Mouse (Mus musculus) lung, adult 18-20 months (tissue): ENCODE results near the gene Spats2.
"Not testable (repeated sequence)": the region's sequence is repeated elsewhere in the genome, so short reads cannot be mapped to it uniquely, and the experiment has no call there.

Source experiments
- DNase-seq, 2 experiments: peaks; one replicate each; pipeline ENCODE4 v3.0.0; 2022; ENCODE audit warnings: mixed read lengths in 2 of 2

The Spats2 gene

GRCm38 (mm10) chr15:99151324-99151723 is 25.6 kb downstream of the Spats2 start:
- DNase-seq, result no peak

- no peak for DNase-seq
Measured at GRCm38 (mm10) chr15:99153466-99153865, 27.8 kb downstream of the Spats2 start.

- DNase-seq, result not testable (repeated sequence)
Measured at GRCm38 (mm10) chr15:99154515-99154914, 28.8 kb downstream of the Spats2 start.

GRCm38 (mm10) chr15:99163512-99164365 is 38.0 kb downstream of the Spats2 start:
- DNase-seq, result no peak

- no peak for DNase-seq
Measured at GRCm38 (mm10) chr15:99172131-99172530, 46.4 kb downstream of the Spats2 start.

- no peak for DNase-seq
Measured at GRCm38 (mm10) chr15:99179639-99180038, 53.9 kb downstream of the Spats2 start.

GRCm38 (mm10) chr15:99184217-99184914 is 58.6 kb downstream of the Spats2 start:
- no peak for DNase-seq

- no peak for DNase-seq
Measured at GRCm38 (mm10) chr15:99194358-99194757, 68.6 kb downstream of the Spats2 start.

GRCm38 (mm10) chr15:99195043-99195442 is 69.3 kb downstream of the Spats2 start:
- no peak for DNase-seq

- DNase-seq, result no peak
Measured at GRCm38 (mm10) chr15:99198761-99199160, 73.0 kb downstream of the Spats2 start.

GRCm38 (mm10) chr15:99205959-99206358 is 80.2 kb downstream of the Spats2 start:
- DNase-seq, result no peak

- DNase-seq, result no peak
Measured at GRCm38 (mm10) chr15:99213183-99213582, 87.5 kb downstream of the Spats2 start.

- no peak for DNase-seq
Measured at GRCm38 (mm10) chr15:99214941-99215340, 89.2 kb downstream of the Spats2 start.

- no peak for DNase-seq
Measured at GRCm38 (mm10) chr15:99215741-99216463, 90.2 kb downstream of the Spats2 start.

GRCm38 (mm10) chr15:99217630-99218029 is 91.9 kb downstream of the Spats2 start:
- no peak for DNase-seq

GRCm38 (mm10) chr15:99221315-99221952 is 95.7 kb downstream of the Spats2 start:
- no peak for DNase-seq

- DNase-seq, result no peak
Measured at GRCm38 (mm10) chr15:99222794-99223584, 97.3 kb downstream of the Spats2 start.

- DNase-seq, result peak; percentile 27 to 43
Measured at GRCm38 (mm10) chr15:99223585-99224207, 98.0 kb downstream of the Spats2 start.

GRCm38 (mm10) chr15:99224208-99224911 is 98.6 kb downstream of the Spats2 start, which contains the start of gene Kcnh3:
Gene Kcnh3 (plus strand): TSS chr15:99224861.
- peak; percentile 58 to 68 for DNase-seq

GRCm38 (mm10) chr15:99225081-99225810 is 99.5 kb downstream of the Spats2 start:
- DNase-seq, result no peak
